In genomic region chr3:108444029-108444428, GRCm38 (mm10) we compare ENCODE assay signal across 8 mouse cellular contexts. TPM values are rescaled to one million over a fixed set of nuclear protein-coding genes. Genes with fewer than 3 reads are reported as not detected.
DNase-seq lines count a peak whose midpoint lies in the region; ATAC-seq and TF ChIP-seq lines count a peak whose summit lies in the region.

No protein-coding gene starts in this region.

- H3K4me3 ChIP-seq in CH12.LX (replicated peaks in 1 of 3; ENCODE audit: low read depth in 2 of 3, low read length in 2 of 3, poor library complexity in 1 of 3), result peak overlapping the region; percentile 83 to 94 (median 86)
- peak overlapping the region; percentile 60 to 79 for H3K4me3 ChIP-seq in heart, embryonic 14.5 days (ENCODE audit: control insufficient read depth in 1 of 2, insufficient read depth in 1 of 2, low read depth in 1 of 2, low read length in 2 of 2)
- H3K4me3 ChIP-seq in megakaryocyte, embryonic 14.5 days (replicated peaks), result peak overlapping the region; percentile 99

- H3K79me2 ChIP-seq in CH12.LX (replicated peaks; ENCODE audit: control insufficient read depth, extremely low read depth, insufficient read depth, poor library complexity, severe bottlenecking), result peaks cover 55% of the 10 kb centered on the region

- peak overlapping the region; percentile 90; the same call in 1 of the 2 replicates for H3K4me2 ChIP-seq in CH12.LX (ENCODE audit: insufficient read depth, low read depth, poor library complexity, severe bottlenecking)
- H3K4me2 ChIP-seq in heart, embryonic 14.5 days (ENCODE audit: low read length), result peak overlapping the region; percentile 90

- in situ Hi-C loops in CH12.LX (cut with MboI; ENCODE audit: low pct_ligation_motif_present, low pct_unique_long_range_greater_than_20kb, low sequenced_read_pairs), result no loop called here

- dilution Hi-C loops in CH12.LX (cut with MboI; ENCODE audit: extremely low pct_ligation_motif_present, extremely low pct_unique_long_range_greater_than_20kb, low sequenced_read_pairs), result no loop called here

- peak; percentile 61; the same call in 1 of the 2 replicates for TF ChIP-seq POLR2A in CH12.LX (IDR thresholded peaks at IDR 0.05; ENCODE audit: low read depth, low read length)

- peak overlapping the region; percentile 100 for H3K9ac ChIP-seq in CH12.LX (ENCODE audit: insufficient read depth, low read depth)
- H3K9ac ChIP-seq in heart, embryonic 14.5 days (ENCODE audit: low read length), result peak overlapping the region; percentile 76

- WGBS in heart, embryonic 14.5 days, result 21% methylated on average over 8 of the region's 8 CpGs

- ATAC-seq in heart, embryonic 14.5 days (ENCODE audit: insufficient number of reproducible peaks, insufficient read depth, low FRiP score, low read depth), result no peak

- no peaks in the 10 kb centered on the region for H3K9me3 ChIP-seq in CH12.LX (replicated peaks; ENCODE audit: low read length)
- H3K9me3 ChIP-seq in heart, embryonic 14.5 days (ENCODE audit: control insufficient read depth, low read length), result no peaks in the 10 kb centered on the region
- H3K9me3 ChIP-seq in megakaryocyte, embryonic 14.5 days, result no peaks in the 10 kb centered on the region

- TF ChIP-seq RAD21 in CH12.LX (IDR thresholded peaks at IDR 0.05; ENCODE audit: low read depth, low read length), result no peak

- peak; percentile 62 to 84 for DNase-seq in adrenal gland, adult (ENCODE audit: inconsistent age in 2 of 2, low spot score in 1 of 2)
- no peak for DNase-seq in adrenal gland, postnatal 25 days
- DNase-seq in CH12.LX (ENCODE audit: extremely low read depth), result peak; percentile 88
- DNase-seq in cerebellum, postnatal 14 days, result peak; percentile 29 to 32
- peak; percentile 75 to 76 for DNase-seq in kidney, postnatal 36 days
- peak; percentile 46 to 69 for DNase-seq in spleen, postnatal 4 days (ENCODE audit: low spot score in 2 of 2)

- H3K4me1 ChIP-seq in CH12.LX (ENCODE audit: control insufficient read depth in 1 of 2, insufficient read depth in 2 of 2), result peaks cover 17 to 53% of the 10 kb centered on the region in 2 experiments
- peaks cover 2 to 14% of the 10 kb centered on the region in 2 experiments; a peak in 3 of 4 replicates for H3K4me1 ChIP-seq in heart, embryonic 14.5 days (ENCODE audit: control insufficient read depth in 2 of 2, insufficient read depth in 2 of 2, low read length in 2 of 2)
- peaks cover 54% of the 10 kb centered on the region for H3K4me1 ChIP-seq in megakaryocyte, embryonic 14.5 days

- H3K27ac ChIP-seq in CH12.LX (ENCODE audit: insufficient read depth, low read depth), result peak overlapping the region; percentile 89
- H3K27ac ChIP-seq in heart, embryonic 14.5 days (replicated peaks in 1 of 2; ENCODE audit: control insufficient read depth in 1 of 2, insufficient read depth in 1 of 2, low read depth in 2 of 2, low read length in 2 of 2), result peak overlapping the region; percentile 23 to 62; a peak in 3 of 4 replicates

- peaks cover 4% of the 10 kb centered on the region for H3K27me3 ChIP-seq in CH12.LX (replicated peaks)
- H3K27me3 ChIP-seq in heart, embryonic 14.5 days (ENCODE audit: control insufficient read depth, insufficient read depth, low read length), result no peaks in the 10 kb centered on the region
- peaks cover 5% of the 10 kb centered on the region for H3K27me3 ChIP-seq in megakaryocyte, embryonic 14.5 days (replicated peaks)

- peak; percentile 30; the same call in 1 of the 2 replicates for TF ChIP-seq EP300 in CH12.LX (IDR thresholded peaks at IDR 0.05; ENCODE audit: low read length)

- peaks cover 15 to 35% of the 10 kb centered on the region in 2 experiments for H3K36me3 ChIP-seq in CH12.LX (replicated peaks in 1 of 2; ENCODE audit: control insufficient read depth in 1 of 2, insufficient read depth in 1 of 2, low read length in 1 of 2)
- peaks cover 23% of the 10 kb centered on the region for H3K36me3 ChIP-seq in heart, embryonic 14.5 days (ENCODE audit: control insufficient read depth, insufficient read depth, low read length)
- peaks cover 34% of the 10 kb centered on the region for H3K36me3 ChIP-seq in megakaryocyte, embryonic 14.5 days (replicated peaks; ENCODE audit: low read length)

- TF ChIP-seq CTCF in CH12.LX (conservative IDR thresholded peaks at IDR 0.05 in 1 of 2, IDR thresholded peaks at IDR 0.05 in 1 of 2; ENCODE audit: low read depth in 2 of 2, low read length in 2 of 2), result no peak

TF ChIP-seq in CH12.LX, 34 proteins besides CTCF, POLR2A, EP300 and RAD21:
- TF ChIP-seq MYC (IDR thresholded peaks at IDR 0.05; ENCODE audit: low read depth, low read length) (peak; percentile 97; the same call in 1 of the 2 replicates), TCF12 (IDR thresholded peaks at IDR 0.05; ENCODE audit: low read depth, low read length) (peak; percentile 87), ETS1 (conservative IDR thresholded peaks at IDR 0.05; ENCODE audit: low read depth, low read length) (peak; percentile 91), MAX (IDR thresholded peaks at IDR 0.05; ENCODE audit: low read length) (peak; percentile 97), MEF2A (IDR thresholded peaks at IDR 0.05; ENCODE audit: borderline replicate concordance, low read depth, low read length) (no peak), USF2 (conservative IDR thresholded peaks at IDR 0.05; ENCODE audit: low read depth, low read length) (peak; percentile 89), GABPA (IDR thresholded peaks at IDR 0.05; ENCODE audit: insufficient replicate concordance, low read depth, low read length) (no peak), UBTF (IDR thresholded peaks at IDR 0.05; ENCODE audit: low read depth, low read length) (no peak), MAZ (IDR thresholded peaks at IDR 0.05; ENCODE audit: low read depth, low read length) (no peak), CHD1 (IDR thresholded peaks at IDR 0.05; ENCODE audit: low read depth, low read length) (no peak), USF1 (IDR thresholded peaks at IDR 0.05; ENCODE audit: low read depth, low read length) (peak; percentile 89), ZKSCAN1 (IDR thresholded peaks at IDR 0.05; ENCODE audit: borderline replicate concordance, low read depth, low read length) (no peak), IRF4 (IDR thresholded peaks at IDR 0.05; ENCODE audit: low read depth, low read length) (no peak; the same call in 1 of the 2 replicates), KAT2A (IDR thresholded peaks at IDR 0.05; ENCODE audit: insufficient replicate concordance, low read length) (0 out of 2 replicates have a peak, but pooled peaks have one; percentile 18), NELFE (IDR thresholded peaks at IDR 0.05; ENCODE audit: low read depth, low read length) (peak; percentile 71), HCFC1 (IDR thresholded peaks at IDR 0.05; ENCODE audit: low read depth, low read length) (peak; percentile 73), E2F4 (IDR thresholded peaks at IDR 0.05; ENCODE audit: insufficient replicate concordance, low read depth, low read length) (no peak), NRF1 (IDR thresholded peaks at IDR 0.05; ENCODE audit: low read depth, low read length) (no peak), JUN (IDR thresholded peaks at IDR 0.05; ENCODE audit: insufficient read depth, low read depth, low read length) (no peak), ZMIZ1 (IDR thresholded peaks at IDR 0.05; ENCODE audit: low read depth, low read length) (peak; percentile 73; the same call in 1 of the 2 replicates), SMC3 (IDR thresholded peaks at IDR 0.05; ENCODE audit: low read depth, low read length) (no peak), SIN3A (IDR thresholded peaks at IDR 0.05; ENCODE audit: low read length) (peak; percentile 99), RCOR1 (conservative IDR thresholded peaks at IDR 0.05; ENCODE audit: low read depth, low read length) (no peak), JUND (conservative IDR thresholded peaks at IDR 0.05; ENCODE audit: low read depth, low read length) (0 out of 2 replicates have a peak, but pooled peaks have one; percentile 24), ELF1 (IDR thresholded peaks at IDR 0.05; ENCODE audit: low read depth, low read length) (no peak), TBP (conservative IDR thresholded peaks at IDR 0.05; ENCODE audit: low read depth, low read length) (peak; percentile 96), MAFK (IDR thresholded peaks at IDR 0.05; ENCODE audit: insufficient replicate concordance, low read length) (no peak), POLR2AphosphoS2 (IDR thresholded peaks at IDR 0.05; ENCODE audit: low read depth, low read length) (peak; percentile 63; the same call in 1 of the 2 replicates), MXI1 (IDR thresholded peaks at IDR 0.05; ENCODE audit: low read depth, low read length) (peak; percentile 7), PAX5 (IDR thresholded peaks at IDR 0.05; ENCODE audit: low read length) (no peak), BHLHE40 (IDR thresholded peaks at IDR 0.05; ENCODE audit: low read depth, low read length) (peak; percentile 92), ZNF384 (IDR thresholded peaks at IDR 0.05; ENCODE audit: low read depth, low read length) (no peak), CHD2 (IDR thresholded peaks at IDR 0.05; ENCODE audit: low read length) (no peak), ZC3H11A (IDR thresholded peaks at IDR 0.05; ENCODE audit: low read depth, low read length) (no peak)

RNA-seq across cellular contexts. Expression of gene Sars, which starts 1.0 kb away (rescaled TPM):
- 170 and 185 TPM in 2 replicates for total RNA-seq in adrenal gland, postnatal 25 days (2021)
- total RNA-seq in CH12.LX (2012; rRNA removed), result 255 and 373 TPM in 2 replicates
- 377 and 422 TPM in 2 replicates for total RNA-seq in CH12.LX (2014; rRNA removed)
- 394 and 470 TPM in 2 replicates for polyA plus RNA-seq in CH12.LX (2012; ENCODE audit: insufficient read length, low read depth)
- 84.5 and 85.2 TPM in 2 replicates for polyA plus RNA-seq in heart, embryonic 14.5 days (2014; fragmentation: Nextera tagmentation; extraction: Ambion mirVana)
- 65.4 and 129 TPM in 2 replicates for polyA plus RNA-seq in megakaryocyte, embryonic 14.5 days (2012; ENCODE audit: insufficient read depth, low replicate concordance)

RNA-seq across cellular contexts. Expression of gene Celsr2, which starts 28.7 kb away (rescaled TPM):
- total RNA-seq in adrenal gland, postnatal 25 days (2021), result 6.4 and 7.5 TPM in 2 replicates
- total RNA-seq in CH12.LX (2012; rRNA removed) (not detected in 2 replicates), CH12.LX (2014; rRNA removed) (not detected in 2 replicates)
- not detected in 2 replicates for polyA plus RNA-seq in CH12.LX (2012; ENCODE audit: insufficient read length, low read depth)
- 2.5 and 3.1 TPM in 2 replicates for polyA plus RNA-seq in heart, embryonic 14.5 days (2014; fragmentation: Nextera tagmentation; extraction: Ambion mirVana)
- polyA plus RNA-seq in megakaryocyte, embryonic 14.5 days (2012; ENCODE audit: insufficient read depth, low replicate concordance), result 7.8 TPM in 2 replicates
